Mouse (Mus musculus): Measurements from ENCODE around the gene Dgkh. TPM values are rescaled to one million over a fixed set of nuclear protein-coding genes. Genes with fewer than 3 reads are reported as not detected.

The Dgkh gene
- polyA plus RNA-seq, 1 experiment from 2014 or later = 1.2 TPM

DNA sequence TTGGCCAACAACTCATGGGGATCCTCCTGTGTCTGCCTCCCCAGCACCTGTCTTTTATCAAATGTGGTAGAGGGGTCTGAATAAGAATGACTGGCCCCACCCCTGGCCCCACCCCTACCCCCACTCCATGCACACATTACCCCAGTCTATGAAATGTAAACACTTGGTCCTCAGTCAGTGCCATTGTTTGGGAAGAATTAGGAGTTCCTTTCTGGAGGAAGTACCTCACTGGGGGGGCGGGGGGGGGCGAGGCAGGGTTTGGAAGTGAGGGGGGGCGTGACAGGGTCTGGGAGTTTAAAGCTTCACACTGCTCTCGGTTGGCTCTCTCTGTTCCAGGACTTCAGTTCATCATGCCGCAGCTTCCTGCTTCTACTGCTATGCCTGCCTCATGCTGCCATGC, 10.5 kb downstream of the Dgkh start:
- H3K9ac ChIP-seq = no peak overlapping the region
- H3K4me2 ChIP-seq = no peak overlapping the region
- H3K9me3 ChIP-seq = no peaks in the 10 kb centered on the region
- 80% methylated on average over 5 of the region's 5 CpGs for WGBS
- H3K4me3 ChIP-seq = no peak overlapping the region
- H3K27ac ChIP-seq (replicated peaks) = no peak overlapping the region
- peaks cover 23% of the 10 kb centered on the region for H3K4me1 ChIP-seq
- no peak for ATAC-seq (ENCODE audit: extremely low read depth, insufficient number of reproducible peaks, low FRiP score, low TSS enrichment)
- H3K36me3 ChIP-seq = peaks cover 6% of the 10 kb centered on the region; the same call in 1 of the 2 replicates
- no peaks in the 10 kb centered on the region for H3K27me3 ChIP-seq (replicated peaks)

DNA sequence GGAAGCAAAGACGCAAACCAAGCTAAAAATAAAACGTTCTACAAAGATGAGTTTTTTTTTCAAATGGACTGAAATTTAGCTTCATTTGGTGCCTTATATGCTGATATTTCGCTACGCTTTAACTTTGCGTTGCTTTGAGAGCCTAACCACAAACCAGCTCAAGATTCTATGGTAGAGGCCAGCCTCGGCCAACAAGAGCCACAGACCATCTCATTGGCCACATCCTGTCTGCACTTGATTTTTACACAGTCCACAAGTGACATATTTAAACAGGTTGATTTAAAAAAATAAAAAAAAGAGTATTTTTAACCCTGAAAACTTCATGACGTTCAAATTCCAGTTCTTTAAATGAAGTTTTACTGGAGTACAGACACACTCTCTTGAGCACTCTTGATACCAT, 16.5 kb downstream of the Dgkh start:
- 88% methylated on average over 7 of the region's 7 CpGs for WGBS
- no peak for ATAC-seq (ENCODE audit: extremely low read depth, insufficient number of reproducible peaks, low FRiP score, low TSS enrichment)
- Histone ChIP-seq H3K27ac (replicated peaks) (no peak overlapping the region), H3K27me3 (replicated peaks) (no peaks in the 10 kb centered on the region), H3K9ac (no peak overlapping the region), H3K4me2 (no peak overlapping the region), H3K9me3 (no peaks in the 10 kb centered on the region), H3K4me1 (peaks cover 22% of the 10 kb centered on the region), H3K36me3 (peaks cover 6% of the 10 kb centered on the region; the same call in 1 of the 2 replicates), H3K4me3 (no peak overlapping the region)

DNA sequence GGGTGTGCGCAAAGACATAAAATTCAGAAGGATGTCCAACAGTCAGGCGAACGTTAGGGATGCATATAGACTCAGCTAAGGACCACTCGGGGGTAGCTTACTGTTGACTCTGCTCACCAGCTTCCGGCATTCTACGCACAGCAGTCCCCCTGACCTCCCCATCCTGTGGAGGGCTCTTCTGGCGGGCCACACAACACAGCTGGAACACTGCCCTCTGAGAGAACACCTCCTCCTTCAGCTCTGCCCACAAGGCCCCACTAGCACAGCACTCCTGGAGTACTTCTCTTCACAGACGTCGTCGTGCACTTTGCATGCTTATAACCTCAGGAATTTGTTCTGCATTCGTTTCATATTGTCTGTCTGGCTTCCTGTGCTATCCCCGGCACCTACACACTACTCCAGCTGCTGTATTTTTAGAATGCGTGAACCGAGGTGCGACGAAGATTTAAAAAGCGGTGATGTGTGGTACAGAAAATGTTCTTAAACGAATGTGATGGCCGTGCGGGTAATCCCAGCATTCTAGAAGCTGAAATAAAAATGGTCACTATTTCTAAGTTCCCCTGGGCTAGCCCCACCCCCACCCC, 19.9 kb downstream of the Dgkh start:
- H3K9ac ChIP-seq = 0 out of 2 replicates have a peak overlapping the region, but pooled peaks have one; percentile 8
- peaks cover 4% of the 10 kb centered on the region; the same call in 1 of the 2 replicates for H3K36me3 ChIP-seq
- peak overlapping the region; percentile 57 for H3K4me2 ChIP-seq
- no peaks in the 10 kb centered on the region for H3K27me3 ChIP-seq (replicated peaks)
- H3K27ac ChIP-seq (replicated peaks) = peak overlapping the region; percentile 66
- peak overlapping the region; percentile 20 for H3K4me3 ChIP-seq
- H3K4me1 ChIP-seq = peaks cover 22% of the 10 kb centered on the region
- 42% methylated on average over 20 of the region's 20 CpGs for WGBS
- H3K9me3 ChIP-seq = no peaks in the 10 kb centered on the region
- ATAC-seq (ENCODE audit: extremely low read depth, insufficient number of reproducible peaks, low FRiP score, low TSS enrichment) = no peak

DNA sequence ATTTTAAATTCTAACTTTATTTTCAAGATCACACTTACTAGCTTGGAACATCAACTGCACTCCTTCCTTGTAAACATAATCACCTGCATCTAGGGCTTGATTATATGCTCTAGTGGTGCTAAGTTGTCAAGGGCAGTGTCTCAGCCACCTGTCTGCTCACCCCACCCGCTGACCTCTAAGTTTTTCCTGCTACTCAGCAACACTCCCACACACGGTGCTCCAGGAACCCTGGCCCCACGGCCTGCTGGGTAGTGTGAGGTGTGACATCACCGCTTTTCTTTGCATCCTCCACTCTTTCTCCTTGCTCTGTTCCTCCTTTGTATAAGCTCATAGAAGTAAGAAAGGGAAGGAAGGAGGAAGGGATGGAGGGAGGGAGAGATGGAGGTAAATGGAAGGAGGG, 21.9 kb downstream of the Dgkh start:
- H3K36me3 ChIP-seq = no peaks in the 10 kb centered on the region
- H3K27ac ChIP-seq (replicated peaks) = no peak overlapping the region
- no peak overlapping the region for H3K9ac ChIP-seq
- H3K9me3 ChIP-seq = no peaks in the 10 kb centered on the region
- H3K4me1 ChIP-seq = peaks cover 22% of the 10 kb centered on the region
- WGBS = 58% methylated on average over 4 of the region's 4 CpGs
- H3K27me3 ChIP-seq (replicated peaks) = no peaks in the 10 kb centered on the region
- no peak for ATAC-seq (ENCODE audit: extremely low read depth, insufficient number of reproducible peaks, low FRiP score, low TSS enrichment)
- no peak overlapping the region for H3K4me2 ChIP-seq
- H3K4me3 ChIP-seq = no peak overlapping the region

DNA sequence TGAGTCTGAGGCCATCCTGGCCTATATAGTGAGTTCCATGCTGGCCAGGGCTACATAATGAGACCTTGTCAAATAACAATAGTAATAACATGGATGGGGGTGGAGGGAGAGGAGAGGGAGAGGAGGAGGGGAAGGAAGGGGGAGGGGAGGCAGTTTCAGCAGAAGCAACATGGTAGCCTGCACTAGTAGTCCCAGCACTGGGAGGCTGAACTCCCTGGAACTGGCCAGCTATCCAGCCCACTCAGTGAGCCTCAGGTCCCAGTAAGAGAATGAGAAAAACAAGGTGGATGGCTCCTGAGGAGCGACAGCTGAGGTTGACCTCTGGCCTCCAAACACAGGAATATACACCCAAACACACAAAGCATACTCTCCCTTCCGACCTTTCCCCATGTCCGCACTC, 27.0 kb downstream of the Dgkh start:
- Histone ChIP-seq H3K9ac (no peak overlapping the region), H3K4me3 (no peak overlapping the region), H3K4me1 (0 out of 2 replicates have a peak, but pooled peaks cover 4% of the 10 kb centered on the region), H3K36me3 (no peaks in the 10 kb centered on the region), H3K27me3 (replicated peaks) (no peaks in the 10 kb centered on the region), H3K9me3 (no peaks in the 10 kb centered on the region), H3K27ac (replicated peaks) (no peak overlapping the region), H3K4me2 (no peak overlapping the region)
- WGBS = 80% methylated on average over 3 of the region's 3 CpGs
- ATAC-seq (ENCODE audit: extremely low read depth, insufficient number of reproducible peaks, low FRiP score, low TSS enrichment) = no peak

DNA sequence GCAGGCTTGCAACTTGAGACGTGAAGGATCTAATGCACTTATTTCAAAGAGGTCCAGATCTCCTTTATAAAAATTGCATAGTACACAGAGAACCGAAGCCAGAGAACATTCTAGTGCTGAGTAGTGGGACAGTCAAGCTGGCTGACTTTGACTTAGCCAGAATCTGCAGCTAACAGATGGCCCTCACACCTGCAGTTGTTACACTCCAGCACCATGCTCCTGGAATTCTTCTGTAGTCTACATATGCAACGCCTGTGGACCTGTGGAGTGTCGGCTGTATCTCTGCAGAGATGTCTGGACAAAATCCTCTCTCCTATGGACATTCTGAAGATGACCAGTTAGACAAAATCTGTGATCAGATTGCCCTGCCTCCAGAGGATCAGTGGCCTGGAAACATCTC, 28.6 kb downstream of the Dgkh start:
- H3K9ac ChIP-seq = no peak overlapping the region
- H3K4me2 ChIP-seq = no peak overlapping the region
- no peaks in the 10 kb centered on the region for H3K36me3 ChIP-seq
- no peak for ATAC-seq (ENCODE audit: extremely low read depth, insufficient number of reproducible peaks, low FRiP score, low TSS enrichment)
- 0 out of 2 replicates have a peak, but pooled peaks cover 4% of the 10 kb centered on the region for H3K4me1 ChIP-seq
- H3K4me3 ChIP-seq = no peak overlapping the region
- H3K27me3 ChIP-seq (replicated peaks) = no peaks in the 10 kb centered on the region
- no peak overlapping the region for H3K27ac ChIP-seq (replicated peaks)
- 81% methylated on average over 4 of the region's 4 CpGs for WGBS
- no peaks in the 10 kb centered on the region for H3K9me3 ChIP-seq

DNA sequence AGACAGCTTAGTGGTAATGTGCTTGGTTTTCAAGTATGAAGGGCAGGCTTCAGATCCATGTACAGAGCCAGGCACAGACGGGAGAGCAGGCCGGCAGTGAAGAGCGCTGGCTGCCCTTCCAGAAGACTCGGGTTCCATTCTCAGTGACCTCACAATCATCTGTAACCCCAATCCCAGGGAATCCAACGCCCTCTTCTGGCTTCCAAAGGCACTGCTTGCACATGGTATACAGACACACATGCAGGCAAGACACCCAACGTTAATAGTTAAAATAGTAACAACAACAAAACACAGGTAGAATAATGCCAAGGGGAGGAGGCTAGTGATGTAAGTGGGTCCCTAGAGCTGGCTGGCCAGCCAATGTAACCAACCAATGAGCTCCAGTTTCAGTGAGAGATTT, 29.2 kb downstream of the Dgkh start:
- no peaks in the 10 kb centered on the region for H3K27me3 ChIP-seq (replicated peaks)
- 78% methylated on average over 6 of the region's 6 CpGs for WGBS
- no peak overlapping the region for H3K4me2 ChIP-seq
- no peak overlapping the region for H3K4me3 ChIP-seq
- no peak overlapping the region for H3K9ac ChIP-seq
- no peak for ATAC-seq (ENCODE audit: extremely low read depth, insufficient number of reproducible peaks, low FRiP score, low TSS enrichment)
- 0 out of 2 replicates have a peak, but pooled peaks cover 3% of the 10 kb centered on the region for H3K9me3 ChIP-seq
- H3K4me1 ChIP-seq = 0 out of 2 replicates have a peak, but pooled peaks cover 4% of the 10 kb centered on the region
- no peak overlapping the region for H3K27ac ChIP-seq (replicated peaks)
- no peaks in the 10 kb centered on the region for H3K36me3 ChIP-seq

DNA sequence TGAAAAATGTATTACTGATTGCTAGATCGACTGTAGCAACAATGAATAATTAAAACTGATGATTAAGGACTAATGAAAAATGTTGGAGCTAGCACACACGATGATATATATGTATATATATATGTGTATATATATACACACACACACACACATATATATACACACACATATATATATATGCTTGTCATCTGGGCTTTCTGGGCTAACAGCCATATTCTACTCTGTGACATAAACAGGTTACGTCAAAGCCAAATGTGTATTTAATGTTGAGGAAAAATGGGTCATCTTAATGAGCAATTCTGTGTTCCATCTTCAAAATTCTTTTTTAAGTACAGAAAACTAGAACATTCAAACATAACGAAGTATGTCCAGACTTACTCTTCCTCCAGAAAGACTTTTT, 30.5 kb downstream of the Dgkh start:
- no peaks in the 10 kb centered on the region for H3K36me3 ChIP-seq
- no peak overlapping the region for H3K9ac ChIP-seq
- 0 out of 2 replicates have a peak, but pooled peaks cover 5% of the 10 kb centered on the region for H3K9me3 ChIP-seq
- ATAC-seq (ENCODE audit: extremely low read depth, insufficient number of reproducible peaks, low FRiP score, low TSS enrichment) = no peak
- H3K27me3 ChIP-seq (replicated peaks) = no peaks in the 10 kb centered on the region
- no peak overlapping the region for H3K4me3 ChIP-seq
- H3K27ac ChIP-seq (replicated peaks) = no peak overlapping the region
- WGBS = 87% methylated on average over 4 of the region's 4 CpGs
- H3K4me2 ChIP-seq = no peak overlapping the region
- H3K4me1 ChIP-seq = 0 out of 2 replicates have a peak, but pooled peaks cover 4% of the 10 kb centered on the region

DNA sequence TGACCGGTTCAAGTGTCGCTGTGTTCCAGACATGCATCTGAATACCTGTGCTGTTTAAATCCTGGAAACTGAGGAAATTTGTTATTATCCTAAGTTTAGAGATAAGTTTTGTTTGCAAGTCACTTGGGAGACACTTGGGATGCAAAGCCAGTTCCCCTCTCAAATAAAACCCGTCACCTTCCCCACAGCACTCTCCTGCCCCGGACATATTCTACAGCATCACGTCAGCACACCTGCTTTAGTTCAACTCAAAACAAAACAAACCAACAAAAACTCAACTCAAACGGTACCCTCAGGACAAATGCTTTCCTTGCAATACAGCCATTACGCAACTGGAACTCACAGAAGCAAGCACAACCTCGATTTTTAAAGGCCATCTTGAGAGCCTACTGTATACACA, 31.1 kb downstream of the Dgkh start:
- no peak overlapping the region for H3K4me2 ChIP-seq
- 0 out of 2 replicates have a peak, but pooled peaks cover 5% of the 10 kb centered on the region for H3K9me3 ChIP-seq
- H3K4me3 ChIP-seq = no peak overlapping the region
- H3K4me1 ChIP-seq = 0 out of 2 replicates have a peak, but pooled peaks cover 4% of the 10 kb centered on the region
- H3K9ac ChIP-seq = no peak overlapping the region
- no peak overlapping the region for H3K27ac ChIP-seq (replicated peaks)
- WGBS = 71% methylated on average over 8 of the region's 8 CpGs
- ATAC-seq (ENCODE audit: extremely low read depth, insufficient number of reproducible peaks, low FRiP score, low TSS enrichment) = no peak
- H3K27me3 ChIP-seq (replicated peaks) = no peaks in the 10 kb centered on the region
- H3K36me3 ChIP-seq = no peaks in the 10 kb centered on the region

DNA sequence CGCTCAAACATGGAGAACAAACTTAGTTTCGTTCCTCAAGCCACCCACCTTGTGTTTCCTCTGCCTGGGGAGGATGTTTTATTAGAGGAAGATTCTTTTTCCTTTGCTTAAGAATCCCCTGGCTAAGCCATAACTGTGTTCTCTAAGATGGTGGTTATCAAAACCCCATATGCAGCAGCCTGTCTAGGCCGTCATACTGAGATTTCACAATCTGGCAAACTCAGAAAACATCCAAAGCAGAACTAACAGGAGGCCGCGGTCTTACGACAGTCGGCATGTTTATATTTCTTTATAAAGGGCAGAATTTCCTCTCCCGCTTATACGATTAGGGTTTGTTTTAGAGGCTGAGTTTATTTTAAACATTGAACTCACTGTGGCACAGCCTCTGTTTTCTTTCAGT, 31.5 kb downstream of the Dgkh start:
- H3K9me3 ChIP-seq = 0 out of 2 replicates have a peak, but pooled peaks cover 5% of the 10 kb centered on the region
- no peak overlapping the region for H3K4me3 ChIP-seq
- H3K36me3 ChIP-seq = no peaks in the 10 kb centered on the region
- H3K9ac ChIP-seq = no peak overlapping the region
- H3K4me1 ChIP-seq = 0 out of 2 replicates have a peak, but pooled peaks cover 4% of the 10 kb centered on the region
- 74% methylated on average over 9 of the region's 9 CpGs for WGBS
- ATAC-seq (ENCODE audit: extremely low read depth, insufficient number of reproducible peaks, low FRiP score, low TSS enrichment) = no peak
- H3K4me2 ChIP-seq = no peak overlapping the region
- H3K27me3 ChIP-seq (replicated peaks) = no peaks in the 10 kb centered on the region
- H3K27ac ChIP-seq (replicated peaks) = no peak overlapping the region

DNA sequence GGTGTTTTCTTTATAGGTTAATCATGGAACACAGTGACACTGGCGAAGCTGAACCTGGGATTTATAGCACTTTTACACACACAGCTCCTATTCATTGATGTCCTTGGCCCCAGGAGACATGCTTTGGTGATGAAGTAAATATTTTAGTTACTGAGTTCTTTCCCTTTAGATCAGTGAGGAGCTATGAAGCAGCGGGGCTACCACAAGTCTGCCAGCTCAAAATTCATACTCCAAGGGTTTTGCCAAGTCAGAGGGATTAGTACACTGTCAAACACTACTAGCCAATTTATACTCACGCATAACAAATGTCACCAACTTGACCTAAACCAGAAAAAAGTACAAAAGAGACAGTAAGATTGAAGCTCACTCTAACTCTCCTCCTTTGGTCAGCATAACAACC, 32.9 kb downstream of the Dgkh start:
- no peaks in the 10 kb centered on the region for H3K27me3 ChIP-seq (replicated peaks)
- 83% methylated on average over 3 of the region's 3 CpGs for WGBS
- H3K4me1 ChIP-seq = 0 out of 2 replicates have a peak, but pooled peaks cover 4% of the 10 kb centered on the region
- no peak overlapping the region for H3K9ac ChIP-seq
- no peak overlapping the region for H3K4me3 ChIP-seq
- H3K4me2 ChIP-seq = no peak overlapping the region
- no peak for ATAC-seq (ENCODE audit: extremely low read depth, insufficient number of reproducible peaks, low FRiP score, low TSS enrichment)
- H3K36me3 ChIP-seq = no peaks in the 10 kb centered on the region
- 0 out of 2 replicates have a peak, but pooled peaks cover 5% of the 10 kb centered on the region for H3K9me3 ChIP-seq
- no peak overlapping the region for H3K27ac ChIP-seq (replicated peaks)

DNA sequence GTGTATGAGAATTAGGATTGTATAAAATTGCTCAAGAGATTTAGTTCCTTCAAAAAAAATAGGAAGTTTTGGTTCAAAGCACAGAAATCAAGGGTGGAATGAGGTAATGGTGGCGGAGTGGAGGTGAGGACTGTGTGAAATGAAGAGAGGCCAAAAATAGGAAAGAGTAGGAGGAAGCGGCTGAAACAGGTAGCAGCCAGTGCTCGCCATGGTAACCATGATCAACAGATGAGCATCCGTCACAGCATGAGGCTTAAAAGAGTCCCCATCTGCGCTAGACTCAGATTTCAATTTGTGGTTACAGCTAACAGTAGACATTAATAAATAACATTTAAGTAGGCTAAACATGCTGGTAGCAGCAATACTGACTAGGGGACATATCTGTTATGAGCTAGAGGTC, 33.4 kb downstream of the Dgkh start:
- 0 out of 2 replicates have a peak, but pooled peaks cover 5% of the 10 kb centered on the region for H3K9me3 ChIP-seq
- H3K4me3 ChIP-seq = no peak overlapping the region
- no peak overlapping the region for H3K27ac ChIP-seq (replicated peaks)
- no peak overlapping the region for H3K4me2 ChIP-seq
- no peak overlapping the region for H3K9ac ChIP-seq
- ATAC-seq (ENCODE audit: extremely low read depth, insufficient number of reproducible peaks, low FRiP score, low TSS enrichment) = no peak
- 85% methylated on average over 5 of the region's 5 CpGs for WGBS
- 0 out of 2 replicates have a peak, but pooled peaks cover 4% of the 10 kb centered on the region for H3K4me1 ChIP-seq
- no peaks in the 10 kb centered on the region for H3K27me3 ChIP-seq (replicated peaks)
- H3K36me3 ChIP-seq = no peaks in the 10 kb centered on the region
